Mouse (Mus musculus) small intestine, adult 2 months (tissue): Measurements from ENCODE around the gene Slc6a6. TPM values are rescaled to one million over a fixed set of nuclear protein-coding genes. Genes with fewer than 3 reads are reported as not detected.

Experiments
- H3K27ac ChIP-seq: fragments of 200-500 bp; 2 replicates; pipeline ENCODE4 v1.5.1; 2012; ENCODE audit warnings: low read depth, low read length, control low read depth, inconsistent platforms; ENCODE audit not compliant: insufficient read depth
- H3K27me3 ChIP-seq: fragments of 200-500 bp; 2 replicates; pipeline ENCODE4 v1.6.1; 2012; ENCODE audit warnings: mild to moderate bottlenecking, moderate library complexity, low read length, inconsistent platforms; ENCODE audit not compliant: control insufficient read depth, insufficient read depth
- H3K36me3 ChIP-seq: fragments of 200-500 bp; 2 replicates; pipeline ENCODE4 v1.6.1; 2012; ENCODE audit warnings: mild to moderate bottlenecking, low read length, control low read depth, inconsistent platforms; ENCODE audit not compliant: control insufficient read depth, insufficient read depth
- H3K4me1 ChIP-seq: fragments of 200-500 bp; 2 replicates; pipeline ENCODE4 v1.6.1; 2012; ENCODE audit warnings: low read length, inconsistent platforms, mixed read lengths; ENCODE audit not compliant: control insufficient read depth, insufficient read depth, insufficient read length
- H3K4me3 ChIP-seq: fragments of 200-500 bp; 2 replicates; pipeline ENCODE4 v1.5.1; 2012; ENCODE audit warnings: low read depth, mild to moderate bottlenecking, control low read depth, inconsistent platforms, low read length, moderate library complexity
- CTCF ChIP-seq: fragments of 200-500 bp; IDR thresholded peaks from 2 replicates; pipeline ENCODE4 v1.5.1; 2012; ENCODE audit warnings: low read depth, mild to moderate bottlenecking, control low read depth, inconsistent platforms, low read length, moderate library complexity, mixed read lengths; ENCODE audit not compliant: insufficient replicate concordance, insufficient read length; ENCODE audit errors: extremely low read depth
- POLR2A ChIP-seq: fragments of 200-500 bp; IDR thresholded peaks from 2 replicates; pipeline ENCODE4 v1.6.1; 2012; ENCODE audit warnings: low read depth, mild to moderate bottlenecking, control low read depth, inconsistent platforms, low read length, moderate library complexity
- WGBS: fragments of 180-500 bp; shearing (Covaris S2); methylation state at CpG from one replicate; pipeline ENCODE4 v1.1.7; 2018; 5-methylcytosine and 5-hydroxymethylcytosine counted together
- polyA plus RNA-seq: library from polyadenylated mRNA; depleted of rRNA; stranded (reverse); fragments of >200 nt; gene quantifications from 2 replicates; pipeline ENCODE4 v1.2.3, GENCODE M21; 2012

Gene Slc6a6
- polyA plus RNA-seq, 1 experiment = 124 TPM

DNA sequence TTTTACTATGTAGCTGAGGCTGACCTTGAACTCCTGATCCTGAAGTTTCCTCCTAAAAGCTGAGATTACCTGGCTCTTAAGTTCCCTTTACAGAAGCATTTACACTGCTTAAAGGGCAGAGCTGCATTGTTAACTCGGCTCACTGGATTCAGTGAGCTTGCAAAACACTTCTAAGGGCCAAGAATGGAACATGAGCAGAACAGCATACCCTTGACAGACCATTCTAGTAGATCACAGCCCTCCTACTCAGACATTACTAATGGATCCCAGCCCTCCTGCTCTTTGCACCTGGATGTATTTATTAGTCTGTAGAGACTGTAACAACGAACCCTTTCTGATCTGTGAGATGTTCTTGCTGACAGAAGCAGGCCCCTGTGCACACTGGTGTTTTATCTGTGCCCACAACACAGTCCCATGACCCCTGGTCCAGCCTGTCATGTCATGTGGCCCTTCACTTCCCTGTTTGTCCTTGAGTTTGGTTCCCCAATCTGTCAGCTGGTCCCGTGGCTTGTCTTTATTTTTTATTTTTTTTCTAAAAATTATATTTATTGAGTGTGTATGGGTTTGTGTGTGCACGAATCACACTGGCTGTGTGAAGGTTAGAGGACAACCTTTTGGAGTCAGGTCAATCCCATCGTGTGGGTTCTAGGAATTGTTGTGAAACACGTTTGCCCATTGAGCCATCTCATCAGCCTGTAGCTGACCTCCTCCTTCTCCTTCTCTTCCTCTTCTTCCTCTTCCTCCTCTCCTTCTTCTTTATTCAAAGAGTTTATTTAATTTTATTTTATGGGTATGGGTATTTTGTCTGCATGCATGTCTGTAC, 32.3 kb downstream of the Slc6a6 start:
- Histone ChIP-seq H3K36me3 (peaks cover 52% of the 10 kb centered on the region), H3K4me1 (peaks cover 24% of the 10 kb centered on the region), H3K4me3 (no peak overlapping the region), H3K27me3 (no peaks in the 10 kb centered on the region), H3K27ac (no peak overlapping the region; the same call in 1 of the 2 replicates)
- WGBS = 64% methylated on average over 6 of the region's 6 CpGs
- TF ChIP-seq CTCF (no peak), POLR2A (no peak)

DNA sequence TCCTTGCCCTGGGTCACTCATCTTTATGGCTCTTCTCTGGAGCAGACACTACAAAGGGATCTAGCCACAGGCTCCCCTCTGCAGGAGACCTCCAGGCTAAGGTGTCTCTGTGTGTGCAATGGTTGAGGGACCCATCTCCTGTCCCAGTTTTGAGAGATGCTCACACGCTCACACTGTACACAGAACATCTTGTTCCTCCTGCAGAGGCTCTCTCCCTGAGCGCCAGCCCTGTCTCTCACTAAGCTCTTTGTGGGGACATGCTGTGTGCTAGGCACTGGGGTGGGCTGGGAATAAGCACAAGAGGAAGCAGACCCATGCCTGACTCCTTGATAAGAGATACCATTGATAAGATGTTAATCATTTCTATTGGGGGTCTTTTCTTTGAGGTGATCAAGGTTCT, 34.2 kb downstream of the Slc6a6 start:
- TF ChIP-seq POLR2A = no peak
- TF ChIP-seq CTCF = no peak
- Histone ChIP-seq H3K4me1 (peaks cover 8% of the 10 kb centered on the region), H3K27ac (no peak overlapping the region), H3K36me3 (peaks cover 56% of the 10 kb centered on the region), H3K4me3 (no peak overlapping the region), H3K27me3 (no peaks in the 10 kb centered on the region)
- 92% methylated on average over 2 of the region's 2 CpGs for WGBS

DNA sequence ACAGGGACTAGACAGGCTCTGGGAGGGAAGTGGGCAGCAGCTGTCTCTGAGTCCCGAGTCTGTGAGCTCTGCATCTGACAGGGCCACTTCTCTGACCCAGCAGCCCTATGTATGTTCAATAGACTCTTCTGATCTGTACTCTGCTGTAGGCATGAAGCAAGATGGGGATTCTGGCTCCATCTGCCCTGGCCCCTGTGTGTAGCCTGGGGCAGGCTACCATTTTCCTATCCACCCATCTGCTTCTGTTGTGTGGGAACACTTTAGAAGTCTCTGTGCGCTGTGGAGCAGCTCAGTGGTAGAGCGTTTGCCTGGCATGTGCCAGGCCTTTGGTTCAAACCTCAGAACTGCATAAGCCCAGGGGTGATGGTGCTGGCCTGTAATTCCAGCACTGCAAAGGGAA, 34.8 kb downstream of the Slc6a6 start:
- no peak overlapping the region for H3K27ac ChIP-seq

GRCm38 (mm10) chr6:91719042-91719747, 35.3 kb downstream of the Slc6a6 start:
- Histone ChIP-seq H3K4me1 (peaks cover 2% of the 10 kb centered on the region; the same call in 1 of the 2 replicates), H3K4me3 (no peak overlapping the region), H3K27me3 (no peaks in the 10 kb centered on the region), H3K27ac (no peak overlapping the region), H3K36me3 (peaks cover 59% of the 10 kb centered on the region)
- WGBS = 62% methylated on average over 6 of the region's 6 CpGs
- TF ChIP-seq CTCF (no peak), POLR2A (no peak)

More for the DNA sequence above, 34.8 kb downstream of the Slc6a6 start:
- peaks cover 4% of the 10 kb centered on the region for H3K4me1 ChIP-seq
- peaks cover 56% of the 10 kb centered on the region for H3K36me3 ChIP-seq
- no peak for TF ChIP-seq POLR2A
- TF ChIP-seq CTCF = no peak
- 84% methylated on average over 3 of the region's 3 CpGs for WGBS
- no peaks in the 10 kb centered on the region for H3K27me3 ChIP-seq
- H3K4me3 ChIP-seq = no peak overlapping the region

DNA sequence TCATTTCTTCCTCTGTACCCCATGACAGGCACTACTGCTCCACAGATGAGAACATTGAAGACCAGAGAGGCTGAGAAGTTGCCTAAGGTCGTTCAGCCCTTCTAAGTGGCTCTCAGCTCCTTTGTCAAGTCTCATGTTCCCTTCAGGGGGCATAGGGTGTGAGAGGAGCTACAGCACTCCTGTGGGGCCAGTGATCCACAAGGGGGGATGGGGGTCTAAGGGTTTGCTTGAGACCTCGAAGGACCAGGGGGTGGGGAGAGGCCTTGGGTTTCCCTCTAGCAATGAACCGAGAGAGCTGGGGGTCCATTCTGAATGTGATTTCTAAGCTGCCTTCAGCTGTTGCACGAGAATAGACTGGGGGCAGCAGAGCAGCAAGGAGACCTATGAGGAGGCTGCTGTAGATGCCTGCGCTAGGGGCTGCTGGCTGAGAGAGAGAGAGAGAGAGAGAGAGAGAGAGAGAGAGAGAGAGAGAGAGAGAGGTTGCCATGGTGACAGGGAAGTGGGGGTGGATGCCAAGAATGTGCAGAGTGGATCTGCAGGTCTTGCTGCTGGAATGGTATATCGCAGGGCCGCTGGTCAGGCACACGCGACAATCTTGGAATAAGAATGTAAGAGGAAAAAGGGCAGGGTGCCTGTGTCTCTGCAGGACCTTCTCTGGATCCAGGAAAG, 36.1 kb downstream of the Slc6a6 start:
- 56% methylated on average over 9 of the region's 9 CpGs for WGBS
- TF ChIP-seq CTCF (no peak), POLR2A (no peak)
- Histone ChIP-seq H3K4me3 (no peak overlapping the region), H3K27ac (no peak overlapping the region), H3K4me1 (no peaks in the 10 kb centered on the region), H3K27me3 (no peaks in the 10 kb centered on the region), H3K36me3 (peaks cover 62% of the 10 kb centered on the region)

DNA sequence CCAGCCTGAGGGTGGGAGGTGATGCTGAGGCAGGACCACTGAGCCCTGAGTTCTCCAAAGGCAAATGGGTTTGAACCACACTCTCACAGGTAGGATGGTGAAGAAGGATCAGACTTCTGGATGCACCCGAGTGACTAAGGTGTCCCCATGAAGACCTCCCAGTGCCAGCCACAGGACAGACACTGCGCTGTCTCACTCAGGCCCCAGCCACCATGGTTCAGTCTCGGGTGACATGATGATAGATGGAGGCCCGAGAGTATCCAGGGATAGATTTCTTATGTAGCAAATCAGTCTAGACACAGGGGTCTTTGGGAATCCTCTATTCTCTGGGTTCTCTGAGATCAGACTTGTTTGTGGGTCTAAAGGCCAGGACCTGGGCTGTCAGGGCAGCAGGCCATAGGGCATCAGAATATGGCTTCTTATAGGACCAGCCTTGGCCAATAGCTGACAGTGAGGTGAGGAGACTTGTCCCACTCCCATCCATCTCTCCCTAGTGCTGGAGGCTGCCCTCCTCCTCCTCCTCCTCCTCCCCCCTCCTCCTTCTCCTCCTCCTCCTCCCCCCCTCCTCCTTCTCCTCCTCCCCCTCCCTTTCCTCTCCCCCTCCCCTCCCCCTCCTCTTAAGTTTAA, 36.8 kb downstream of the Slc6a6 start:
- Histone ChIP-seq H3K4me1 (no peaks in the 10 kb centered on the region), H3K27me3 (no peaks in the 10 kb centered on the region), H3K36me3 (peaks cover 60% of the 10 kb centered on the region), H3K27ac (no peak overlapping the region), H3K4me3 (no peak overlapping the region)
- TF ChIP-seq CTCF = no peak
- no peak for TF ChIP-seq POLR2A
- WGBS = 85% methylated on average over 4 of the region's 4 CpGs
